Mouse (Mus musculus) left cerebral cortex, postnatal 4 days (tissue): ENCODE results near the gene Cfap298. TPM values are rescaled to one million over a fixed set of nuclear protein-coding genes. Genes with fewer than 3 reads are reported as not detected.

Source experiments
- DNase-seq: peaks from one replicate; pipeline ENCODE4 v3.0.0-alpha.2; 2022
- intact Hi-C: fragments of 180-260 bp; cut with DNase I; formaldehyde crosslinking; loops from one replicate; pipeline ENCODE4 v1.15.1; 2025
- total RNA-seq, 2 experiments: library from RNA; stranded (reverse); gene quantifications; 2 replicates each; pipeline ENCODE4 v1.2.3; 2021

Gene Cfap298
- total RNA-seq, 2 experiments from 2014 or later = 31.6 to 35.8 TPM

DNA sequence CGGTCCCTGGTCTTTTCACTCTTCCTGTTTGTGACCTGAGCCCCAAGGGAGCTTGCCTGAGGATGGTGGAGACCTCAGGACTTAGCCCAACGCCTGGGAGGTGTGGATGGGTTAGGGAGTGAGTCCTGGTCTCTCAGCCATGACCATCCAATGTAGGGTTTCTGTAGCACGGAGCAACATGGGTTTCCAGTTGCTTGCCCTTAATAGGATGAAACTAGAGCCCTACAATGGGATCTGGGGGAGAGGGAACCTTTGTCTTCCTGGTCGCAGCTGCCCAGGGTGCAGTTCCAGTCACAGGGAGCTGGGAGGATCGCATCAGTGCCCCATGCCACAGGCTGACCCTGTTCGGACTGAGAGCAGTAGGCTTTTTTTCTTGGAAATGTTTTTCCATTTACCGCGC is 17.8 kb downstream of the Cfap298 start:
- no peak for DNase-seq
- intact Hi-C loops = no loop called here

DNA sequence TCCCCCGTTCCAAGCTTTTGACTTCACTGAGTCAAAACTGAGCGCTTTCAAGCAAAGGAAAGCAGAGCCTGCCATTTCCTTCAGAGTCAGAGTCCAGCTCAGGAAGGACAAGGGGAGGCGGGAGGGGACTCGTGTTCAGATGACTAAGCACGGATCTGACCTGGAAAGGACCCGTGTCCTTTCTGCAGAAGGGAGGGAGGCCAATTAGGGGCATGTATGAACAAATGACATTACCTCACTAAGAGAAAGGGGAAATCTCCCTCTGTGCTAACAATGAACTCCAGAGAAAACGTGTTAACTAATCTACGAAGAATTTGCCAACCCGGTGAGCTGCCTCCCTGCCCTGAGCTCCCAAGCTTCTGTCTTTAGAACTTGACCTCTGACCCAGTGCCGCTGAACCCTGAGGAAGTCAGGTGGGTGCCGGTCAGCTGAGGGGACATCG is 18.9 kb downstream of the Cfap298 start:
- DNase-seq = no peak
- intact Hi-C loops = no loop called here

DNA sequence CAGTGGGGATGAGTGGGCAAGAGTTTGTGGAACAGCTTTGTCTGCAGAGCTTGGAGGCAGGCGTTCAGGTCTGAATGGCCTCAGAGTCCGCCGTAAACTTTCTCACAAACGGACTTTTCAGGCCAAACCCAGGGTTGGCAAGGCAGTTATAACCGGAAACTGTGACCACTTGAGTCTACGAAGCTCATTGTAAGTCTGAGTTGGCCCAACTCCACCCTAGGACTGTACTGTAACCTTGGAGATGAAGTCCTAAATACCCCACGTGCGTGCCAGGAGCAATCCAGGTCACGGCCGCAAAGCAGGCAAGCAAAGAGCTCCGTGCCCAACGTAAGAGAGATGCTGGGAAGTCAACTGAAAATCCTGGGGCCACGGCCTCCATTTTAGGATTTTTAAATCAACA is 23.1 kb downstream of the Cfap298 start:
- DNase-seq = no peak
- intact Hi-C loops = no loop called here

DNA sequence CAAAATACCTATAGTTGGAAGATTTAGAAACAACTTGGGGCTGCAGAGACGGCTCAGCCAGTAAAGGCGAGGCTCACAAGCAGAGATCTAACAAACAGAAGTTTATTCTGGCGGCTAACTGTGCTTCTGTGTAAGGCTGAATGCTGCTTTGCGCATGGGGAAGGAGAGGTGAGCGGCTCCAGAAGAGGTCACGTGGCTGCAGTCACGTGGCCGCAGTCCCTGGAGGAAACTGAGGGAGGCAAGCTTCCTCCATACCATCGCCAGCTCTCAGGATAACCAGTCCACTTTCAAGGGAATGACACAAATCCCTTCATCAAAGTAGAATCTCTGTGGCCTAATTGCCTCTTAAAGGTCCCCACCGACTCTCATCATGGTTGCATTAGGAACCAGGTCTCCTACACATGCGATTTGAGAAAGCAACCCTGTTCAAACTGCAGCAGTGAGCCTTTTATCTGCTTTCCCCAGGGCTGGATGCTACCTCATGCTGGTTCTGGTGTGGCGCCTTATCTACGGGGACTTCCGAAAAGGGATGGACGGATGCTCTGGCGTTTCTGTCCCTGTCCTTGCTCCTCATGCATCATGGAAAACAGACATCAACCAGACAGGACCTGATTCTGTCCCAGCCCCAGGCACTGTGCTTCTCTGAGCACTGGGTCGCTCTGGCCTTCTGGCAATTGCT is 23.9 kb downstream of the Cfap298 start:
- DNase-seq = no peak
- intact Hi-C loops = no loop called here

DNA sequence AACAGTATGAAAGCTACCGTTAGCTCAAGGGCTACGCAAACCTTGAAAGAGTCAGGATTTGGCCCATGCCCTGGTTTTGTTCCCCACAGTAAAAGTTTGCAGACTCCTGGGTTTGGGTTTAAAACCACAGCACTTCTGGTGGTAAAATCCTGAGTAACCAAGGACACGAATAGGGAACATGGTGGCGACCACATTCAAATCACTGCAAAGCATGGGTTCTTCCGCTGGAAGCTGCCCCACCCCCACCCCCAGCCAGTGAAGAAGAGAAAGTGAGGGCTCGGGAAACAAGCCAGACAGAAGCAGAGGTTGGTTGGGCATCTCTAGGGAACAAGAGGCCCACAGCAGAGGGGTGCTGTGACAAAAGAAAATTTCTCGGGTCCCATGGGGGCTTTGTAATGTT is 27.7 kb downstream of the Cfap298 start:
- DNase-seq = no peak
- intact Hi-C loops = no loop called here

DNA sequence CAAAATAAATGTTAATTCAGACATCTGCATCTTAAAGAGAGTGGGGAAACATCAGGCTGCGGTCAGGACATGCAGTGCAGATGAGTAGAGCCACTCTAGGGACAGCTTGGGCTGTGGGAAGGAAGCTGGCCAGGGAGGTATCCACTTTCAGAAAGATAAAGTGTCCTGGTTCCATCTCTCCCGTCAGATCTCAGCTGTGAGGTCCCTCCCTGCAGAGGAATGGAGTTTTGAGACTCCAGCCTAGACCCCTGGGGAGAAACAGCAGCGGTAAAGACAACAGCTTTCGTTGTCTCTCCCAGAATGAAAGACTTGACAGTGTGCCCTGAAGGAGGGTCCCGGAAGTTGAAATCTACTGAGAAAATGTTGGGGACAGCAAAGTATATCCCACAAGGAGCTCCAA is 31.6 kb downstream of the Cfap298 start:
- intact Hi-C loops = no loop called here
- no peak for DNase-seq

DNA sequence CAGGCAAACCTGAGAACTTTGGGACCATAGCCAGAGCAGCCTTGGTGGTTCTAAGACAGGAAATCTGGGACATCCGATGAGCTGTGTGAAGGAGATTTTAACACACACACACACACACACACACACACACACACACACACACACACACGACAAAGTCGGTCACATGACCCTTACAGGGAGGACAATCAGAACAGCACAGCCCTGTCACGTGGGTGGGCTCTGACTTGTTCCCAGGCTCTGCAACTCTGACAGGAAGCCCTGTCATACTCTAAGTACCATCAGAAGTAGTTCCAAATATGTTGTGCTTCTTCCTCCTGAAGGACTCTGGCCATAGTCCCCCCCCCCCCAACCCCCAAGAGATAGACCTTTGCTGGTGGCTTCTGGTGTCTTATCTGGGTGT is 33.5 kb downstream of the Cfap298 start:
- intact Hi-C loops = no loop called here
- DNase-seq = no peak

DNA sequence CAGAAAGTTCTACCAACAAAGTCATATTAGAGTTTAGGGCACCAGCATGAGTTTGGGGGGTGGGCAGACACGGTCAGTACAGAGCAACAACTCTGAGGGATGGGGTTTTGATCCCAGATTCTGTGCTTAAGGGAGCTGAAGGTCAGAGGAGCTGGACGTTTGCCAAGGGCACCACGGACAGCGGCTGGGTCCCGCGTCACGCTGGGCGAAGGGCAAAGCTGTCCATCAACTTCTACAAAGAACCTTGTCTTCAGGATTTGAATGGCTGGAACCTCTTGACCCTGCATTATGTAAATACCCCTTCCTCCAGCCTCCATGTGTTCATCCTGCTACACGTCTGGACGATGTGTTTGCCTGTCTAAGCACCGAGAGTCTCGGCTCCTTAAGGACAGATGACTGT is 35.4 kb downstream of the Cfap298 start:
- intact Hi-C loops = no loop called here
- DNase-seq = no peak

DNA sequence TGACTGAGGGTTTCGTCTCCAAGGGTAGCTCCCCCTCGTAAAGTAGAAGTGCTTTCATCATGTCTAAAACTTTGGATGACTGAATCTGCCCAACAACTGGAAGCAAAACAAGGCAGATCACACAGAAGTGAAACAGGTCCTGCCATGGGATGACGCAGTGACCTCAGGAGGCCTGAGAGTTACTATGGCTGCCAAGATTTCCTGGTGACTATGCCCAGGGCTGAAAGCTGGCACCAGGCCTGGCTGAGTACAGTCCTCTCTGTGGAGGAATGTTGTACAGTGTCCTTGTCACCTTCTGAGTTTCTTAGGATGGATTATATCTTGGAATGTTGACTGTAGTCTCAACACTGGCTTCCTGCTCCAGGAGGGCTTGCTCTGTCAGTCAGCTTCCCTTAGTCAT is 37.3 kb downstream of the Cfap298 start:
- DNase-seq = no peak
- intact Hi-C loops = no loop called here

DNA sequence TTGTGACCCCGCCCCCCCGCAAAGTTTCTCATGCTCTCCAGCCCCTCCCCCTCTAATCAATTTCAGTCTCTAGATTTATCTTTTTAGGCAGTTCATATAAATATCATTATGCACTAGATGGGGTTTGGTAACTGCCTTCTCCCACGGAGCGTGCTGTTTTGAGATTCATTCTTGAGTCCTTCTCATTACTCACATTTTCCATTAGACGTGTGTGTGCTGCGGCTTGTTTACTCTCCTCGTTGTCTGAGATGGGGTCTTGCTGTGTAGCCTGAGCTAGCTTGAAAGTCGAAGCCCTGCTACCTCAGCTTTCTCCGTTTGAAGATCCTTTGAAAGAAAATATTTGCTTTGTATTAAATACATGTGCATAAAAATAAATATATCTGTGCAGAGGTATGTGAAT is 41.1 kb downstream of the Cfap298 start:
- intact Hi-C loops = no loop called here
- no peak for DNase-seq

DNA sequence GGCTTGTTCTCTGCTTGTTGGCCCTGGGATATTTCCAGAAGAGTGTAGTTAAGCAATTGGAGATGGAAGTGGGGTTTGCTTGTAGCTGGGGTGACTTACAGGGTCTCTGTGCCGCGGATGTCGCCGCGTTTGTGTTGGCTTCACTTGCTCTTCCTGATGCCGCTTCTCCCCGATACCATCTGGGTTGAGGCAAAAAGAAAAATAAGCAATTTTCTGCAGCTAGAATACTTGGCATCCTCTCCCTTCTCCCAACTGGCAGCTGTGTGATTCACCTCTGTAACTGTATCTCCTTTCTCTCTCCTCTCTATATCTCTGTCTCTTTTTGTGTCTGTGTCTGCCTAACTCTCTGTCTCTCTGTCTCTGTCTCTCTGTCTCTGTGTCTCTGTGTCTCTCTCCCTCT is 41.9 kb downstream of the Cfap298 start:
- DNase-seq = no peak
- intact Hi-C loops = no loop called here

DNA sequence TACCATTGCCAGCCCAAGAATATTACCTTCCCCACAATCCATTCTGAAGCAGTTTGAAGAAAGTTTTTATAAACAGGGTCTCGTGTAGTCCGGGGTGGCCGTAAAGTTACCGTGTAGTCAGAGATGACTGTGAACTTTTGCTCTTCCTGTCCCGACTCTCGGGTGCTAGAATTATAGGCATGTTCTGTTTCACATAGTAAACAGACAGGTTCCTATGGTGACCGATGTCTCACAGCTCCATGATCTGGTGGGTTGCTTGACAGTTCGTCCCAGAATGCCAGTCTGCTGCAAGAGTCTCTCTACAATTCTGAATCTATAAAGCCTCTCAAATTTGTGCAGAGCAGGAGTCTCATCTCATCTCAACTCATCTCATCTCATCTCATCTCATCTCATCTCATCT is 42.8 kb downstream of the Cfap298 start:
- intact Hi-C loops = no loop called here
- DNase-seq = no peak

DNA sequence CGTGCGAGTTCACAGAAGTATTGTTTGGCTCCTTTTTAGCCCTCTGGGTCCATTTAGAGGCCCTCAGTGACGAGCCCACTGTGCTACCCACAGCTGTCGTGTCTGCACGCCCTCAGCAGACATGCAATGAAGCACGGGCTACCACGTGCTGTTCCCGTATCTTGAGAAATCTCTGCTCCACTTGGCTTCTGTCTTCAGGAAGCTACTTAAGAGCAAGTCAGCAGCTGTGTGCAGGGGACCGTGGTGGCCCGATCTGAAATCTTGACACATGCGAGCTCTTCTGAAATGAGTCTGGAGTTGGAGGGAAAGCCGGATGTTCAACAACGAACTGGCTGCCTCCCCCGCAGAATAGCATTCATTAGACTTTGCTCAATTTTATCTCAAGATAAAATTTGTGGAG is 43.3 kb downstream of the Cfap298 start:
- no peak for DNase-seq
- intact Hi-C loops = no loop called here

DNA sequence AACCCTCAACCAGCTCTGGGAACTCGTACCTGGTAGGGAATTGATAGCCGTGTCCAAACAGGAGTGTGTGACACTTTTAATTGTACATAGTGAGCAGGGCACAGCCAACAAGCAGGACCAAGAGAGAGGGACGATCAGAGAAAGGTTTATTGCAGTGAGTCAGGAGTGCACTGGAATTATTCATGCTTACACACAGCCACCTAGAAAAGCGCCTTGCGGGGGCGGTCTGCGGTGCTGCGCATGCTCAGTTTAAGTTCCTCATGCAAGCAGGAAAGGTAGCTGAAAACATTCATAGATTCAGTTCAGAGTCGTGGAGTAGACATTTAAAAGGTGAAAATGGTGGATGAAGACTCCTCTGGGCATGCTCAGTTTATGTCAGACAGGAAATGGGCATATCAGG is 44.2 kb downstream of the Cfap298 start:
- intact Hi-C loops = no loop called here
- DNase-seq = no peak

DNA sequence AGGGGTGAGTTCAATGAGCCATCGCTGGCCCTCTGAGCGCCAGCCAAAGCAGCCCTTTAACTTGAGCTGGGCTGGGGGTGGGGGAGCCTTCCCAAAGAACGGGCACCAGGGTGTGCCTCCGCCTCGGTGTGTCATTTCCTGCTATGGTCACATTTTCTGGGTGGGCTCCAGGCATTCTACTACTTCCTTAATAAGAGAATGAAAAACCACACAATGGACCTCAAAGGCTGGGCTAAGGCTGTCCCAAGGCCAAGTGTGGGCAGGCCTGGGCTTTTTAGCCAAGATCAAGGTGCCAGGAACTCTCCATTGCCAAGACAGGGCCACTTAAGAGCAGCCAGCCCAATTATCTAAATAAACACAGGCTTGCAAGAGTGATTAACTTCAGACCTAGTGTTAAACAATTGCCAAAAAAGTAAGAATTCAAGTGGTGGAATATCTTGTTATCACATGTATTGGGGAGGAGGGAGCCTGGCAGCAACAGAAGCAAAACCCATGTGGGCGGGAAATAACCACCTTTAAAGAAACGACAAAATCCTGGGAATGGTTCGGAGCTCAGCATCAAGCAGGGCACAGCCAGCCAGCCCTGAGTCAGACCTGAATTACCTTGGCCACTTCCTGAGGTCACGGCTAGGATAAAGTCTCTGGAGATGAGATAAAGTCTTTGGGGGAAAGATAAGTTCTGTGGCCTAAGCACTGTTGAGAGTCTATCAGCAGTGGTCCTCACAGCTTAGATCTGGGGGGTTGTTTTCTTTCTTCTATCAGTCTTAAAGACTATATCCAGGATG is 48.9 kb downstream of the Cfap298 start:
- DNase-seq = no peak
- intact Hi-C loops = no loop called here

DNA sequence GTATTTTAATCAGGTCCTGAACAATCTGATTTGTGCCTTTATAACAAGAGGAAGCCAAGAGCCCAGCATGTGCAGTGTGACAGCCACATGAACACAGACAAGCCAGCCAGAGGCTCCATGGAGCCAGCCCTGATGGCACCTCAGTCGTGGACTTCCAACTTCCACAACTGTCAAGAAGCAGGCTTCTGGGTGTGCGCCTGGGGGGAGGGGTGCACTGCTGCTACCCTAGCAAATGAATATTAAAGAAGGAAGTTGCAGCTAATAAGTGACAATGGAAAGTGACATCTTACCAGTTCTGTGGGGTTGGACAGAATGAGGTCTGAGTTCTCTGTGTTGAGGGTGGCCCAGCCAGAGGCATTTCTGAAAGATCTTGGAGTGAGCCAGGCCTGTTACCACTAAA is 49.6 kb downstream of the Cfap298 start:
- intact Hi-C loops = no loop called here
- DNase-seq = no peak

DNA sequence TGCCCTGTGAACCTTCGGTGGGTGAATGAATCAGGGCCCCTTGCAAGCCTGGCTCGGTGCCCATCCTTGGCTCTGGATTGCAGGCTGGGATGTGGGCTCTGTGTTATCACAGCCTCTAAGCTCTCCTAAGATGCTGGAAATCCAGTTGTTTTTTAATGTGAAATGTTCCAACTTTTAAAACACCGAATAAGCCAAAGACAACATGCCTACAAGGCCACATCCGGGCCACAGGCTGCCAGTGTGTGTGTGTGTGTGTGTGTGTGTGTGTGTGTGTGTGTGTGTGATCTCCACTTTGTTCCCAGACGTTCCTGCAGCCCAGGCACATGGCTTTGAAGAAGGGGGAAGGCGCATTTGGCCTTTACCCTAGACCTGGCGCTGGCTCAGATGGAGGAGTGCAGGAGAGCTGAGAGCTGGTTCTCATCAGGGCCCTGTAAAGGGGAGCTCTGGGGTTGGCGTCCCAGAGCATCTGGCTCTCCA is 52.4 kb downstream of the Cfap298 start:
- peak; percentile 37 for DNase-seq
- intact Hi-C loops = no loop called here

DNA sequence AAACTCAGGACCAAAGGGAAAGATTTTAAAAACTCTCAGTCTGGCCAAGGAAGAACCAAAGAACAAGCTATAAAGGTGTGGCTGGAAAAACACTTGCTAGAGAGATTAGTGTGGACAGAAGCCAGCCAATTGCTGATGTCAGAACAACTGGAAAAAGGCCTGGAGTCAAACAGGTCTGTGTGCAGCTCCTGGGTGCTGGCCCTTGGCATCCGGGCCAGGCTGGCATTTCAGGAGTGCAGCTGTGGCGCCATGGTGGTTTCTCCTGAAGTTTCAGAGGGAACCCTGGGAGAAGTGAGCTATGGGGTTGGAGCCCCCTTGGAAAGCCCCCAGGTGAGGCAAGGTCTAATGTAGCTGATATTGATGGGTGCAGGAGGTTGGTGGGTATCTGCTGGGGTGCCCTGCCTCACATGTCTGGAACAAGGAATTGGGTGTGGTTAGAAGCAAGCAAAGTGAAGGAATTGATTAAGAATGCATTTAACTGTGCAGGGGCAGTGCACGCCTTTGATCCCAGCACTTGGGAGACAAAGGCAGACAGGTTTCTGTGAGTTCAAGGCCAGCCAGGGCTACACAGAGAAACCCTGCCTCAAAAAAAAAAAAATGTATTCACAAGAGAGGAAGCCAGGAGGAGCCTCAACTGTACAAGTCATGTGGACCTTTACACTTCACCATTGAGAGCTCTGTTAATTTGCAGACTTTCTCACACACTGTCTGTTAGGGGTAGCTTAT is 56.6 kb downstream of the Cfap298 start:
- intact Hi-C loops = no loop called here
- no peak for DNase-seq
